ENCODE assay signal across 9 mouse cellular contexts in the genomic region with DNA sequence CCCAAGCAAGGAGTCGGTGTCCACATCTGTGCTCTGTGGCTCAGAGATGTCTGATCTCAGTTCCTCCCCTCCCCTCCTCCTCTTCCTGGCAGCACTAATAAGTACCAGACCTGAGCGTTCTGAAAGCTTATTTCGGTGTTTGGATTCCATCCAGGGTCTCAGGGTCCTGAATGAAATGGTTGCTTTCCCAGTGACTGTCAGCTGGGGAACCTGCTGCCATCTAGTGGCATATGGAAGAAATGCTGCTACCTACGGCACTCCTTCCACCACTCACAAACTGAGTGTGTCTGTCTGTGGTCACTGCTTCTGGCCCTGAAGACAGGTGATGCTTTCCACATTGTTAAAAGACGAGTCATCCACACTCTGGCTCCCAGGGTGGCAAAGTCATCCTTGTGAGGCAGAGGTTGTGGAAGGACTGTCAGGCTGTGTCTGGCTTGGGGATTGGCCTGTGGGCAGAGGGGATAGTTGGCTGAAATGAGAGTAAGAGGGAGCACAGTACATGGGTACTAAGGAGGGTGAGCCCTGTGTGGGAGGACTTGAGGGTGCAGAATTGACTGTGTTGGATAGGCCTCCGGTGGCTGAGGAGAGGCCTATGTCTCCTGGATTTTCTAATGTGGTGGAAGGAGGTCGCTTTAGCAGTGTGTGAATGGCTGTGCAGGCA. TPM values are rescaled to one million over a fixed set of nuclear protein-coding genes. Genes with fewer than 3 reads are reported as not detected.
A peak's percentile ranks its signal among the peaks of the same experiment; 100 is the strongest.
DNase-seq lines count a peak whose midpoint lies in the region; ATAC-seq lines count a peak whose summit lies in the region.
"Had no signal": no experiment of that assay in that cellular context is flagged by ENCODE, and none has a peak within 500 bp of the region (broad histone marks: within the 10 kb centered on the region; RNA-seq: fewer than 3 reads in every experiment).

No protein-coding gene starts in this region.

- H3K36me3 ChIP-seq in forebrain, embryonic 11.5 days (ENCODE audit: control insufficient read depth, insufficient read depth, low read length): no peaks in the 10 kb centered on the region
- H3K36me3 ChIP-seq: midbrain, embryonic 12.5 days had no signal

- intact Hi-C loops in heart, postnatal 14 days (cut with DNase I): loop anchor here (5.0 kb wide), 1 partner anchor 57 kb away; no protein-coding TSS in a partner anchor

- no peaks in the 10 kb centered on the region for H3K9me3 ChIP-seq in forebrain, embryonic 11.5 days (ENCODE audit: control insufficient read depth, low read length)
- H3K9me3 ChIP-seq: midbrain, embryonic 12.5 days had no signal

- no peaks in the 10 kb centered on the region for H3K27me3 ChIP-seq in forebrain, embryonic 11.5 days (ENCODE audit: control insufficient read depth, insufficient read depth, low read length)
- H3K27me3 ChIP-seq: midbrain, embryonic 12.5 days had no signal

- H3K27ac ChIP-seq in forebrain, embryonic 11.5 days (ENCODE audit: low read depth, low read length): no peak overlapping the region
- H3K27ac ChIP-seq: midbrain, embryonic 12.5 days had no signal

- no peak overlapping the region for H3K9ac ChIP-seq in forebrain, embryonic 11.5 days (ENCODE audit: low read length)
- H3K9ac ChIP-seq: midbrain, embryonic 12.5 days had no signal

- H3K4me2 ChIP-seq in forebrain, embryonic 11.5 days (ENCODE audit: low read depth, low read length, severe bottlenecking): no peak overlapping the region
- H3K4me2 ChIP-seq: midbrain, embryonic 12.5 days had no signal

- 37% methylated on average over 7 of the region's 7 CpGs for whole genome bisulfite sequencing in forebrain, embryonic 11.5 days

- ATAC-seq in cerebellum, adult (ENCODE audit: insufficient number of reproducible peaks, low FRiP score, low TSS enrichment): peak; percentile 42
- no peak; the same call in 1 of the 2 replicates for ATAC-seq in forebrain, embryonic 11.5 days (replicated peaks; ENCODE audit: low FRiP score)

- no peak overlapping the region for H3K4me3 ChIP-seq in forebrain, embryonic 11.5 days (ENCODE audit: low read depth, low read length)
- H3K4me3 ChIP-seq: midbrain, embryonic 12.5 days had no signal

- DNase-seq in adrenal gland, adult 2 months: peak; percentile 62
- no peak for DNase-seq in adrenal gland, postnatal 25 days
- DNase-seq in forebrain, embryonic 11.5 days (ENCODE audit: low spot score): peak; percentile 82
- peak; percentile 64 to 79 for DNase-seq in heart, postnatal 14 days
- DNase-seq in kidney, postnatal 36 days: peak; percentile 76 to 79
- peak; percentile 58 for DNase-seq in lung, postnatal 25 days (ENCODE audit: low spot score)
- peak; percentile 60 for DNase-seq in right cerebral cortex, postnatal 4 days

- H3K4me1 ChIP-seq in forebrain, embryonic 11.5 days (replicated peaks; ENCODE audit: control insufficient read depth, insufficient read depth, low read length): no peaks in the 10 kb centered on the region

RNA-seq across cellular contexts. Expression of a gene that starts 15.1 kb away (rescaled TPM):
- 10 to 100 TPM; 11.8 to 28.0 TPM for total RNA-seq in adrenal gland, adult 2 months (2021)
- polyA plus RNA-seq in adrenal gland, adult 2 months (2012; rRNA removed): 17.5 and 21.1 TPM in 2 replicates
- 9.8 and 12.1 TPM in 2 replicates for total RNA-seq in adrenal gland, postnatal 25 days (2021)
- polyA plus RNA-seq in forebrain, embryonic 11.5 days (2014; fragmentation: Nextera tagmentation; extraction: Ambion mirVana): not detected in 2 replicates
- total RNA-seq in heart, postnatal 14 days (2021): 1 to 10 TPM in 1 of 2 experiments, under 1 TPM in 1; 0.66 to 2.5 TPM
- polyA plus RNA-seq: midbrain, embryonic 12.5 days had no signal

RNA-seq across cellular contexts. Expression of a gene that starts 21.0 kb away (rescaled TPM):
- total RNA-seq in adrenal gland, adult 2 months (2021): 1 to 10 TPM in 1 of 2 experiments, not detected in 1; 1.8 TPM
- 0.46 TPM in 1 of 2 replicates, not detected in the other for polyA plus RNA-seq in adrenal gland, adult 2 months (2012; rRNA removed)
- 0.67 and 1.3 TPM in 2 replicates for total RNA-seq in adrenal gland, postnatal 25 days (2021)
- polyA plus RNA-seq in forebrain, embryonic 11.5 days (2014; fragmentation: Nextera tagmentation; extraction: Ambion mirVana): not detected in 2 replicates
- over 10,000 TPM; 12,884 to 13,789 TPM for total RNA-seq in heart, postnatal 14 days (2021)
- polyA plus RNA-seq: midbrain, embryonic 12.5 days had no signal

Comparison
In these comparisons a context has a peak if more than half of its experiments do, and no peak if none do; other contexts are left out.
1. RNA of a gene that starts 21.0 kb away (total RNA-seq): 12,884 to 13,789 TPM in heart, postnatal 14 days; 1.8 TPM in adrenal gland, adult 2 months and 0.67 to 1.3 TPM in adrenal gland, postnatal 25 days; every median in the first group is over 1,000 times any median in the second.